Mouse (Mus musculus): ENCODE data around the gene Ucn2.
A peak's percentile ranks its signal among the peaks of the same experiment; 100 is the strongest.

The Ucn2 gene

DNA sequence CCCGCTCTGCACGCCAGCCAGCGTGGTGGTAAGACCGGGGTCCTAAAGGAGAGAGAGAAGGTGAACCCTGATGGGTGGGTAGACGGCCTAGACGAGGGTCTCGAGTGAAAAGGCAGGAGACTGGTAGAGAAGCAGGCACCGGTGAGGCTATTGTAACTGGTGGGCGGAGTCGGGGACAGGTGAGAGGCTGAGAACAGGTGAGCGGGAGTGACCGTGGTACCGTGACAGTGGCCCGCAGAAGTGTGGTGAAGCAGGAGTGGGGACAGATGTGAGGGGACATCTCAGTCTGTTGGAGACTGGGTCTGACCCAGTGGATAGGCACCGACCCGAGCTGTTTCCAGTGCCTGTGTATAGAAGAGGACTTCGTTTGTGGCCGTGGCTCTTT is 6.3 kb downstream of the Ucn2 start:
- DNase-seq (ENCODE audit: low spot score), result no peak

DNA sequence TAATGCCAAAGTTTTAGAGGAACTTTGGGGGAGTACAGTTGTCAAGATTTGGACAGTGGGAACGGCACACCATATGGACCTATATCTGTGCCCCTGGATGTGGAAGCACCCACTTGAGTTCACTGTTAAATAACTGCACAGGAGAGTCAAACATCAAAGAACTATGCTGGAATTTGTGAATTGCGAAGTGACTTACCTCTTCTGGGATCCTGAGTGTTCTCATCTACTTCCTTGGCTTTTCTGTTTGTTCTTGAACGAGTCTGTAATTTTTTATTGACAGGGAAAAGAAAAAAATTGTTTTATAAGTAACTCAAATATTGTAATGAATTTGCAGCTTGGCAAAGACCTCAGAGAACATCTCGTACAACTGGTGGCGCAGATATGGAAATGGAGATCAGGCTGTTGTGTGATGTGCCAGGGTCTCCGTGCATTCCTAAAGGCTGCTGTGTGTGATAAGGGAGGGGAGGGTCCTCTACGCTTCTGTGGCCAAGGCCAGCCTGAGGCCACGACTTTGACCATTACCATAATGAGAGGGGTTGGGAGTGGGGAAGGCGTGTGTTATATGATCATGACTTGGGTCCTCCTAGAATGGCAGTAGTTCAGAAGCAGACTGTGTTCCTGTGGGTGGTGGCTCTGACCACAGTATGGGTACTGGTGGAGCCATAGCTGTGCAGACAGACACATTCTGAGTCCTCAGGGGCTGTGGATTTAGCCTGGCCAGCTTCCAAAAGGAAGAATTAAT is 7.0 kb downstream of the Ucn2 start:
- no peak for DNase-seq (ENCODE audit: low spot score)

DNA sequence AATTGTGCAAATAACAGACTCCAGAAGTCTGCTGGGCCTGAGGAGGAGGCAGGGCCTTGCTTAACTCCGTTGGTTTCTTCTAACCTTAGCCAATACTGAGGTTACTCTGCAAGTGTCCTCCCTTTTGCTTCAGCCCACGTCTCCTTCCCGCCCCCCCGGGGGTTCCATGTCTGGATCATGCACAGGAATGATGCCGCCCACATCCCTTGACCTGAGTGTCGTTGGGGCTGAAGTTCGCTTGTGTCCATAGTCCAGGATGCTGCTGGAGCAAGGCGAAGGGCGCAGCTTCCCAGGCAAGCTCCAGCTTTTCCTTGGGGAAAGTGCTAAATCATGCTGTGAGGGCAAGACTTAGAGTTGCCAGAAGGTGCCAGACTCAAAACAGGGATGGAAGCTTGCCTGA is 10.6 kb downstream of the Ucn2 start:
- no peak for DNase-seq (ENCODE audit: low spot score)

DNA sequence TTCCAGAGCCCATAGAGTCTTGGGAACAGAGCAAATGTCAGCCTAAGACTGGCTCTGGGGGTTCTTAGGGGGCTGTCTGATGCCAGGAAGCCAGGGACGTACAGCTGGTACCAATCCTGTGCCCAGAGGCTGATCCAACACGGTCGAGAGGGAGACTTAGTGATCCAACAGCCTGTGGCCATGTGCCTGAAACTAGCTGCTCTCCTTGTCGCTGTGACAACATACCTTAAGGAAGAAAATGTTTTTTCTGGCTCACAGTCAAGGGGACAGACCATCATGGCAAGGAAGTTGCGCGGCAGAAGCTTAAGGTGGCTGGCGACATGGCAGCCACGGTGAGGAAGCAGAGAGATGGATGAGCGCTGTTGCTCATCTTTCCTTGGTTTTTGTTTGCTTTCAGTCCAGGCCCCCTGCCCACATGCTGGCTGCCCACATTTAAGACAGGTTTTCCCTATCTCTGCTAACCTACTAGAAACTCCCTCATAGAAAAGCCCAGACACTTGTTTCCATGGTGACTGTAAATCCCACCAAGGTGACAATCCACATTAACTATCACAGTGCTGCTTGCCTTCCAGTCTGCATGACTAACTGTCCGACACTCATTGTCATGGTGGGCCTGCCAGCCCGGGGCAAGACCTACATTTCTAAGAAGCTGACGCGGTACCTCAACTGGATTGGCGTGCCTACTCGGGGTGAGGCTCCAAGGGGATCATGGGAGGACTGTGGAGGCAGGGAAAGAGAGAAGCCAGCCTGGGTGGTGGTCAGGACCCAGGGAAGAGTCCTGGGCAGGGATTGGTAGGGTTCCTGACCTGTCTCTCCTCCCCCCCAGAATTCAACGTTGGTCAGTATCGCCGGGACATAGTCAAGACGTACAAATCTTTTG is 12.7 kb downstream of the Ucn2 start:
- no peak for DNase-seq (ENCODE audit: low spot score)

DNA sequence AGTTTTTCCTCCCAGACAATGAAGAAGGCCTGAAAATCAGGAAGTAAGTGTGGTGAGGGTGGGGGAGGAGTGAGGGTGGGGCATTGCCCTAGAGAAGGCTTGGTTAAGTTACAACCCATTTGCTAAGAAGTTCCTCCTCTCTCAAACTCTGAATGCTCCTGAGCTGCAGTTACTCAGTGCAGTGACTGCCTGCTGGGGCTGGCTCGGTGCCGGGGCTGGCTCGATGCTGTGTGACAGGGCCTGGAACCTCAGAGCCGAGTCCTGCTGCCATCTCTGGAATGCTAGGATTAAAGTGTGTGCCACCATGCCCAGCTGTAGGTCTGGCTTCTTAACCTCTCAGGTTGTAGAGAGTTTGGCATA is 13.3 kb downstream of the Ucn2 start:
- DNase-seq (ENCODE audit: low spot score), result no peak

DNA sequence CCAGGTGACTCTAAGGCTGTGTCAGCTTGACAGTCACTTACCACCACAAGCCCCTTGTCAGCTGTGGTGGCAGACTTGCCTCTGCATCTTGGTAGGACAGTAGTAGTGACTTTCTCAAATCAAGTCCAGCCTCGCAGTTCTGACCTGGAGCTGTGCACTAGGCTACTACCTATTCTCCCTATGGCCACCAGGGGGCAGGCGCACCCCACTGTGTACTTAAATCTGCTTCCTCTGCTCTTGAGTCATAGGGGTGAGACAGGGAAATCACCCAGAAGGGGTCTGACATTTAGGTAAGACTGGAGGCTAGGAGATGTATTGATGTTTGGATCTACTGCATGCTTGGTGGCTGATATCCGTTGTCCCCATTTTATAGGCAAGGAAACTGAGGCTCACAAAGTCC is 14.9 kb downstream of the Ucn2 start:
- peak; percentile 65 for DNase-seq (ENCODE audit: low spot score)

DNA sequence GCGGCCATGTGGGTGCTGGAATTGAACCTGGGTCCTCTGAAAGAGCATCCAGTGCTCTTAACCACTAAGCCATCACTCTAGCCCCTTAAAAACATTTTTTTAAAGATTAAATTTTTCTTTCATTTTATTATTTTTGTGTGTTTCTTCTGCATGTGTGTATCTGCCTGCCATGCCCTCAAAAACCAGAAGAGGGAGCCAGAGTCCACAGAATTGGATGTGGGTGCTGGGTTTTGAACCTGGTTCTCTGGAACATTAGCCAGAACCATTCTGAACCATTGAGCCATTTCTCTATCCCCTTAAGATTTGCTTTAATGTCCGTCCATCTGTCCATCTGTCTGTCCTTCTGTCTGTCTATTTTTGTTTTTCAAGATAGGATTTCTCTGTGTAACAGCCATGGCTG is 17.4 kb downstream of the Ucn2 start:
- peak; percentile 42 for DNase-seq (ENCODE audit: low spot score)

DNA sequence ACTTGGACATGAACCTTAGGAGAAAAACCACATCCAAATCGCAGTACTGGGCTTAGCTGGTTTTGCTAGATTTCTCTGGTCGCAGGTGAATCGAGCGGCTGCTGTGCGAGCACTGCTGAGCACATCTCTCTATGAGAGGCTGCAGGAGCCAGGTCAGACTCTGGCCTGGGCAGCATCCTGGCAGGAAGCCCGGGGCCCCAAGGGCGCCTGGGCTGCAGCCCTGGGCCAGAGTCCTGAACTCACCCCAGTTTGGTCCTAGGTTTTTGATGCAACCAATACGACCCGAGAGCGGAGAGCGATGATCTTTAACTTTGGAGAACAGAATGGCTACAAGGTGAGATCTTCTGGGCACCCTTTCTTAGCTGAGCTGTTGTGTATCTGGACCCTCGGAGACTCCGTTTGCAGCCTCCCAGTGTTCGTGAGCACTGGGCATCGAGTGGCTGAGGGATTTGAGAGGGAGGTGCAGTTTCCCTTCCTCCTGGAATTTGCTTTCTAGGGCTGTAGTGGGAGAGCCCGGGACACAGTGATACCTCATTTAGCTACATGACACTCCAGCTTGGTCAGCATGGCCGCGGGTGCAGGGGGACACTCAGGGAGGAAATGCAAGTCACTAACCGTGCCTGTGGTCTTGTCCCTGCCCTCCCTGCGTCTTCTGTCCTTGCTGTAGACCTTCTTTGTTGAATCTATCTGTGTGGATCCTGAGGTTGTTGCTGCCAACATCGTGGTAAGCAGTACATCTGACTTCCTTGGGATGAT is 21.4 kb downstream of the Ucn2 start:
- DNase-seq (ENCODE audit: low spot score), result no peak

DNA sequence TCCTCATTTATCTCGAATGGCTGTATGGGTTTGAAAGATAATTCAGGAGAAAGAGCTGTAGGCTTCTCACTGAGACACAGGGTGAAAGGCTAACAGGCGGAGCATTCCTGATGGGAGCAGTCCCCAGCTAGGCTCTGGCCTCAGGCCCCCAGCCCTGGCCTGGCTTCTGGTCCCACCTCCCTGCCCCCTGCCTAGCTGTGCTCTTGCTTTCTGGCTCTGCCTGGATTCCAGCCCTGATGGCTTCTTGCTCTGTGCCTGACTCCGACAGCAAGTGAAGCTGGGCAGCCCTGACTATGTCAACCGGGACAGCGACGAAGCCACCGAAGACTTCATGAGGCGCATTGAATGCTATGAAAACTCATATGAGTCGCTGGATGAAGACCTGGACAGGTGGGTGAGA is 22.3 kb downstream of the Ucn2 start:
- no peak for DNase-seq (ENCODE audit: low spot score)

DNA sequence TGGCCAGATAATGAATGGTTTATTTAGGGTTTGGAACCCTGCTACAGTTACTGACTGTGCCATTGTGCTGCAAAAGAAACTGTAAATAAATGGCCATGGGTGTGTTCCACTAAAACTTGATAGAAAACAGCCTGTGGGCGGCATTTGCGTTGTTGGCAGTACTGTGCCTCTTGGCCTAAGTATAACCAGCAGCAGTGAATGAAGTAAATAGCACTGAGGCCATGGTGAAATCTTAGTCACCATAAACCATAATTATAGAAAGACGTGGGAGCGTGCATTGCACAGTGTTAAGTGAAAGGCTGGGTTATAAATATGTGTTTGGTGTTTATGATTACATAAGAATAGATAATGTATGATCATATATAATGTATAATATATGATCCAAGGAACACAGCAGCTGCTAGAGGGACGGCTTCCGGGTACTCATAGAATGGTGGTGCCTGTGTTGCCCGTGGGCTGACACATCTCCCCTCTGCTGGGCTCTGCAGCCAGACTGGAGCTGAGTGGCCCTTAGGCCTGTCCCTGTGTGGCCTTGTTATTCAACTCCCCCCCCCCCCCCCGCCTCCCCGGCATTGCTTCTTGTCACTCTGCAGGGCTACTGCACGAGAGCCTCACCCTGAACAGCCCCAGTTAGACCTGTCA is 23.3 kb downstream of the Ucn2 start:
- no peak for DNase-seq (ENCODE audit: low spot score)

DNA sequence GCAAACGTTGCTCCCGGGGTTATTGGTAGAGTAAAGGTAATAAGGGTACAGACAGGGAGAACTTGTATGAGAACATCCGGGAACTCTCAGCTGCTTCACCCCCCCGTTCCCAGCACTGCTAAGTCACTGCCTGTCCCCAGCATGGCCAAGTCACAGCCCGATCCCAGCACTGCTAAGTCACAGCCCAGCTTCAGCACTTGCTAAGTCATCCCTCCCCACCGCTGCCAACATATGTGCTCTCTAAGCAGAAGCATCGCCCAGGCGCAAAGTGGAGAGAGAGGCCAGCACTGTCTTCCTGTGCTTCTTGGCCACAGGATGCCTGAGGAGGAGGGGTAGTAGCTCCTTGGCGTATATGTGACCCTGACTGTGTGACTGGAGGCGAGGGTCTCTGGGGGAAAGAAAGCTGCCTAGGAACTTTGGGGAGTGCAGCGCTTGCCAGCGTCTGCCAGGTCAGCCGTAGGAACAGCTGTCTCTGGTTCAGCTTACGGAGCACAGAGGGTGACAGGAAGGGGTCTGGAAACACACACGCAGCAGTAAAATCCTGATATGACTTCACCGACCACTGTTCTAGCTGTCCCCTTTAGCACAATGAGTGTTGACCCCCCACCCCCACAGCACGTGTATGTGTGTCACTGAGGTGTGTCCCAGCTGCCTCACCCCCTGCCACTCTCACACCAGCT is 24.0 kb downstream of the Ucn2 start:
- DNase-seq (ENCODE audit: low spot score), result no peak

DNA sequence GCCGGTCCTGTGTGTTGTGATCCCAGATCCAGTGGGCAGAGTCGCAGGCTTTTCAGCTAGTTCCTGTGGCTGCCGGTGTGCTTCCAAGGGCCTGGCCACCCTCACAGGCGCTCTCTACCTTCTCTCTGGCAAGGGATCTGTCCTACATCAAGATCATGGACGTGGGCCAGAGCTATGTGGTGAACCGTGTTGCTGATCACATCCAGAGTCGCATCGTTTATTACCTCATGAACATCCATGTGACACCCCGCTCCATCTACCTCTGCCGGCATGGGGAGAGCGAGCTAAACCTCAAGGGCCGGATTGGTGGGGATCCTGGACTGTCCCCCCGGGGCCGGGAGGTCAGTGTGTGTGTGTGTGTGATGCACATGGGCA is 24.5 kb downstream of the Ucn2 start:
- DNase-seq (ENCODE audit: low spot score), result peak; percentile 26

DNA sequence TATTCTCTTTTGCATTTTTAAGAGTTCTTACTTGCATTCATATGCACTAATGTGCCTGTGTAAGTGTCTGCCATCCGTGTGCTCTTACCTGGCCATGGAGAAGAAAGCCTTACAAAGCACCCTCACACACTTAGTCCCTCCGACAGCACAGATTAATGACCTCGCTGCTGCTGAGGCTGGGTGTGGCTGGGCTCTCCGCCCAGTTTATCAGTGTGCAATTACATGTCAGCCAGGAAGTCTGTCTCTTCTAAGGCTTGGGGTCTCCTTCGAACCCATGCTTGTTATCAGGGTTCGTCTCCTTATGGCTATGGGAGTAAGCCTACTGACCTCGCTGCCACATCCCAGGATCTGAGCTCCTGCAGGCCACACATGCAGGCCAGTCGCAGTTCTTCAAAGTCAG is 29.6 kb downstream of the Ucn2 start:
- DNase-seq (ENCODE audit: low spot score), result no peak

DNA sequence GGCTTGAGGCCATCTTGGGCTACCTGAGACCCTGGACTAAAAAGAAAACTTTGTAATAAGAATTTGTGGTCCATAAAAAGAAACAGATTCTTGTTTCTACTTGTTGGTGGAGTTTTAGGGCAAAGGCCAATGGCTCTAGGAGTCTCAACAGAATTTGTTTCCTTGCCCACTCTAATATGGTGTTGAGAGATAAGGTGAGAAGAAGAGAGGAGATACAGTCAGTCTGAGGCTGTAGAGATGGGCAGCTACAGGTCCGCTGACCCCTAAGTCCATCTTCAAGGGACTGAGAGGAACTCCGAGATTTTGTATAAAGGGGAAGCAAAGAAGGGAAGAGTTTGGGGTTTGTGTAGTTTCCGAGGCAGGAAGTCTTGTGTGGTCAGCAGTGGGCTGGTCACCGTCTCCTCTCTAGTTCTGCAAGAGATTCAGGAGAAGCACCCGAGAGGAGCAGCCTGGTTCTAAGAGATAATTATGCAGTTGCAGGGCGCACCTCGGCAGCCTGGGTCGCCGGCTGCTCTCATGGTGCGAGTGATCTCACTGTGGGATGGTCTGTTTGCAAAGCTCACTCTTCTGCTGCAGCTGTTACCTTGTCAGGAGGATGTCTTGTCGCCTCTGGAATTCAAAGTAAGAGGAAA is 31.3 kb downstream of the Ucn2 start:
- no peak for DNase-seq (ENCODE audit: low spot score)

DNA sequence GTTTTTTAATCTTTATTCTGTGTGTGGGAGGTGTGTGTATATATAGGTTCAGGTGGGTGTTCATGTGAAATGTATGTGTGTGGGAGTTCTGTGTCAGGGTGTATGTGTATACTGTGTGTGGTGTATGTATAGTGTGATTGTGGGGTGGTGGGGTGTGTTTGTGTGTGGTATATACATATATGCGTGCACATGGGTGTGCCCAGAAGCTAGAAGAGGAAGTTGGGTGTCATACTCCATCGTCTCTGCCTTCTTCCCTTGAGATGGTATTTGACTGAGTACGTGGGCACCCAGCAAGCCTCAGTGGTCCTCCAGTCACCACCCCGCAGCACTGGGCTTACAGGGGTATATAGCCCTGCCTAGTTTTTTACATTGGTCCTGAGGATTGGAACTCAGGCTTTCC is 35.6 kb downstream of the Ucn2 start:
- DNase-seq (ENCODE audit: low spot score), result no peak

DNA sequence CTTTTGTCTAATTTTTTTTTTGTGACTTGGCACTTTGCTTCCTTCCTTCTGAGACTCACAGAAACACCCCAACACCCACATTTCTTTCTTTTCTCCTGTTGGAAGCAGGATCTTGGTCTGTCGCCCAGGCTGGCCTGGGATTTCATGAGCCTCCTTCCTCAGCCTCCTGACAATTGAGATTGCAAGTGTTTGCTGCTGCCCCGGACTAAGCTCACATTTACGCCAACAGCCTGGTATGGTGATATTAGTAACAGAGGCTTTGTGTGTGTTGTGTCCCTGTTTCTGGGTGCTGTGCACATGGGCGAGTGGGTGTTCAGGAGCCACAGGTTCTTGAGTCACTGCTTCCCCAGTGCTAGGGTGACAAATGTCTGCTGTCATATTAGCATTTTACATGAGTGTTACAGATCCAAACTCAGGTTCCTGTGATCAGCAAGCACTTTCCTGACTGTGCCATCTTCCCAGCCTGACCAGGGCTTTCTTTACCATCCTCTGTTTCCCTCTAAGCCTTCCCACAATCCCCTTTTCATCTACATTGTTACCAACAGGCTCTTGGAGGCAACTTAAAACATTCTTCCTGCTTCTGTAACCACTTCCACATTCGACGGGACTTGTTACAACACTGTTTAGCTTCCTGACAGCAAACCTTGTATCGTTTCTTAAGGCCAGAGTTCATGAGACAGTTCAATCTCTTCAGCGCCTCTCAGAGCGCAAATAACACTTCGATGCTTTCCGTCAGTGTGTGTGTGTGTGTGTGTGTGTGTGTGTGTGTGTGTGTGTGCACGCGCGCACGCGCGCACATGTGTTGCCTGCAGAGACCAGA is 37.3 kb downstream of the Ucn2 start:
- DNase-seq (ENCODE audit: low spot score), result no peak

DNA sequence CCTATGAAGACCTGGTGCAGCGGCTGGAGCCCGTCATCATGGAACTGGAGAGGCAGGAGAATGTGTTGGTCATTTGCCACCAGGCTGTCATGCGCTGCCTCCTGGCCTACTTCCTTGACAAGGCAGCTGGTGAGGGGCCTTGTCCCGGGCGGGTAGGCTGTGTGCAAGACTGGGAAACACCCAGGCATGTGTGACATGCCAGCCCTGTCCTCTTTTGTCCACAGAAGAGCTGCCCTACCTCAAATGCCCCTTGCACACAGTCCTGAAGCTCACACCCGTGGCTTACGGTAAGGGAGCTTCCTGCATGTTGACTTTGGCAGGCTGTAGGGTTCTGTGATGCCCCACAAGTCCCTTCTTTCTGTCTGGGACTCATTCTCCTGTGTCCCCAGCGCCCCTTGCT is 41.7 kb downstream of the Ucn2 start:
- no peak for DNase-seq (ENCODE audit: low spot score)

DNA sequence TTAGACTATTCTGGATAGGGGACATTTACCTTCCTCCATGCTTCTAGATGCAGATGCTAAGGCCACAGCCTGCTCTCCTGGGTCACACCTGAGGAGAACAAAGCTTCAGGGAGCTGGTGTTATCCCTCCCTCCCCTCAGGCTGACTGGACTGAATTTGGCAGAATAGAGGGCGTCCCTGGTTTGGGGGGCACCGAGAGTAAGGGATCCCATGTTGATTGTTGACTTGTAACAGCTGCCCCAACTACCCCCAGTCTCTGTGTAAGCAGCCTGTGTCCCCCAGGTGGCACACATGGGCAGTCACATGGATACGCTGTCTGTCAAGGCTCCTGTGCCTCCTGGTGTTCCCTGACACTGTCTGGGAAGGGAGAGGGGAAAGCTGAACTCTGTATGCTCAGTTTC is 42.6 kb downstream of the Ucn2 start:
- DNase-seq (ENCODE audit: low spot score), result no peak

DNA sequence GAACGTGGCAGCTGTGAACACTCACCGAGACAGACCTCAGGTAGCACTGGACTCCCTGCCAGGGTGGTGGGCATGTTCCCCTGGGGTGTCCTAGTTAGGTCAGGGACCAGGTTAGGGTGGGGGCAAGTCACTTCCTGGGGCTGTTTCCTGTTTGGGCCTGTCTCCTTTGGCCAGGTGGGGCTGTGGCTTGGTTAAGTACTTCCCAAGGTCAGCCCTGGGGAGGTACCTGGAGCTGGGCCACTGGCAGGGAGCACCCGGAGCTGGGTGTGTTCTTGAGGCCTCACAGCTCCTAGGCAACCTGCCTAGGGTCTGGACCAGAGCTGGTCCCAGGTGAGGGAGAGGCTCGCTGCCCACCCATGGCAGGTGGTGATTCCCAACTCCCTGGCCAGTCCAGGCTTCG is 43.1 kb downstream of the Ucn2 start:
- no peak for DNase-seq (ENCODE audit: low spot score)

DNA sequence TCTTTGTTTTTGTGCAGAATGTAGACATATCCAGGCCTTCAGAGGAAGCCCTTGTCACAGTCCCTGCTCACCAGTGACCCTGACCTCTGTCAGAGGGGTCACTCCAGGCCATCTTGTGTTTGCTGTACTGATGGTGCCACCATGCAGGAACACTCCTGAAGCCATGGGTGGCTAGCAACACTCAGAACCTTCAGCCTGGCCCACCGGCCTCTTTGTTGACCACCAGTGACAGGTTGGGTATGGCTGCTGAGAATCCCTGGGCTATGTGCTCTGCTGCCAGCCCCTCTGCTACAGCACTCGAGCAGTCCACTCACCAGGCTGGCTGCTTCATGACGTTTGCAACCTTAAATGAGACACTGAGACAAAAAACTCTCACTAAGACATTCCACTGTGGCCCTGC is 44.5 kb downstream of the Ucn2 start:
- DNase-seq (ENCODE audit: low spot score), result no peak

DNA sequence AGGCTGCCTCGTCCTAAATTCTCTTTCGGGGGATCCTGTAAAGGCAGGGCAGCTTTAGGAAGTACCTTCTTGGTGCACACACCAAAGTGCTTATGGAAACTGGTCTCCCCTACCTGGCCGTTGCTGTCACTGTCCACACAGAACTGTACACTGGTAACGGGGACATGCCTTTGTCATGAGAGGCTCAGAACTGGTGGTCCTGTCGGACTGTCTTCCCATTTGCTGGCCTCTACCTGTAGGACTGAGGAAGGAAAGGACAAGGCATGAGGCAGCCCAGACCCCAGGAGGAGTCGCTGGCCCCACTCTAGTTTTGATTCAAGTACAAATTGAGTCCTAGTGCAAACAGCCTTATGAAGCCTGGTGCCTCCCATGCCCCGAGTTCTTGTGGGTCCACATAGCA is 45.2 kb downstream of the Ucn2 start:
- DNase-seq (ENCODE audit: low spot score), result no peak
